Mouse (Mus musculus) frontal cortex, postnatal 36 days (tissue): ENCODE results near the gene Prmt6.

Experiments used
- DNase-seq, 2 experiments: peaks; one replicate each; pipeline ENCODE4 v3.0.0; 2022; ENCODE audit warnings: low spot score in 2 of 2

The Prmt6 gene

GRCm38 (mm10) chr3:110250839-110251700 lies at the start of gene Prmt6:
Gene Prmt6 (minus strand): TSS chr3:110250998.
- peak; percentile 92 to 95 for DNase-seq

- no peak for DNase-seq
Observed at GRCm38 (mm10) chr3:110290485-110291045, 39.8 kb upstream of the Prmt6 start.

DNA sequence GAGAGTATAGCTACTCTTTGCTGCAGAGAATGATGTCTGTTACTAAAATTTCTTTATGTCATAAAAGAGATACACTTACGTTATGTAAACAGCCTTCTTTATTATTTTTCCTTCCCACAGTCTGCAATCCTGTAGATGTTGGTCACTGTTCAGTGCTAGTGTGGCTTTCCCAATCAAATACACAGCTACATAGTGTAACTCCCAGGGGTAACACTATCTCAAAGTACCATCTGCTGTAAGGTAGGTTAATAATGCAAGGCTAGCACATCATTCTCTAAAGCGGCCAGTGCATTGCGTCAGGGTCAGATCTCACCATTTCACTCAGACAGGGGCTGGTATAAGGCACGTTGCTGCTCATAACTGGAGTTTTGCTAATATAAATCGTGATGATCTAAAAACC lies 31.9 kb upstream of the Prmt6 start:
- DNase-seq: no peak

DNA sequence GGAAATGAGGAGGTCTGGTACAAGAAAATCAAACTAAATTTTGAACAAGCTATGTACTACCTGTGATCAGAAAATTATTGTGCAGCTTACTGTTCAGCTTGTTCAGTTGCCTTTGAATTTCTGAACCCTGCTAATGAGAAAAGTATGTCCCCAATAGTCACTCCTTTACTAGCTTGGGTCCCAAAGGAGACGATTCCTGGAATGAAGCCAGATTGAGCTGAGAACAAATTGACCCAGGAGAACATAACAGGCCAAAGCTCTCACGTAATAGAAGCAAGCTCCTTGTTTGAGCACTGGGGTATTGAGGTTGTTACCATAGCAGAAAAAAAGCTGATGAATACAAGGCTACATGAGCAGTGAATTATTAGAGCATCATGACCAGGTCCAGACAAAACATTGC lies 17.0 kb upstream of the Prmt6 start:
- DNase-seq: no peak

- DNase-seq: no peak
Observed at GRCm38 (mm10) chr3:110253105-110253504, 2.3 kb upstream of the Prmt6 start.

- DNase-seq: peak; percentile 76 to 79
Observed at GRCm38 (mm10) chr3:110249891-110250838, 633 bp downstream of the Prmt6 start.

DNA sequence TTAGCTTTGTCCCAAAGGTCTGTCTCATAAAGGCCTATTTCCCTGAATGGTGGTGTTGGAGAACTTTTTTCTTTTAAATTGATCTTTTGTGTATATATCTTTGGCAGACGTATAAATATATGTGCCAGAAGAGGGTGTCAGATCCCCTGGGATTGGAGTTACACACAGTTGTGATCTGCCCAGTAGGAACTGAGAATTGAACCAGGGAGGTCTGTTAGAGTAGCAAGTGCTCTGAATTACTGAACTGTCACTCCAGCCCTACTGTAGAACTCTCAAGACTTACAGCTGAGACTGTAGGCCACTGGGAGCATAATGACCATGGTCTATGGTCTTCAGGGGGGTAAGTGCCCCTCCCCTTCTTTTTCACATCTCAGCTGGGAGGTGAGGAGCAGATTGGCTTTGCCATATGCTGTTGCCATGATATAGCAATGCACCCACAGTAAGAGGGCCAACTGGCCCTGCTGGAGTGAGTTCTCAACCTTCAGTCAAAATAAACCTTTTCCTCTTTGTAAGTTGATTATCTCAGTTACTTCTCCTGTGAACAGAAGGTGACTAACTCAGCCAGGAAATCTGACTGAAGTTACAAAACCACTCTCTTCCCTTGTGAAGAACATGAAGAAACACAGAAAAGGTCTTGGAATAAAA lies 13.9 kb downstream of the Prmt6 start:
- DNase-seq: peak in 1 of 2 experiments; percentile 2
